Mouse (Mus musculus): Measurements from ENCODE around the gene Dennd4b.
"Not testable (repeated sequence)": the region's sequence is repeated elsewhere in the genome, so short reads cannot be mapped to it uniquely, and the experiment has no call there.

Gene Dennd4b

DNA sequence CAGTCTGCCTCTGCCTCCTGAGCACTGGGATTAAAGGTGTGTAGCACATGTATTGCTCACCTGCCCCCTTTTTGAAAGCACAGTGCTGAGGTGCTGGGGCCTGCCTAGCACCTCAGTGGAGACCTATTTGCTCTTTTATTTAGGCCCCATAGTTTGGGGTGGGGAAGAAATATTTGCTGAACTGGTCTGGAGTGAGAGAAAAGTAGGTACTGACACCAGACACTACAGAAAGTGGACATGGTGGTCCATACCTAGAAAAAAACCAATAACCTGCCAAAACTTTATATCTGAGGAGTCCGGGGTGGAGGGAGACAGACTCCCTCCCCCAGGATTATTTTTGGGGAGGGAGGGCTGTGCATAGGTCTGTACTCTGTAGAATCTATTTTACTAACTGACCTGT, 11.8 kb upstream of the Dennd4b start:
- DNase-seq (ENCODE audit: low spot score in 2 of 2) = not testable (repeated sequence)

DNA sequence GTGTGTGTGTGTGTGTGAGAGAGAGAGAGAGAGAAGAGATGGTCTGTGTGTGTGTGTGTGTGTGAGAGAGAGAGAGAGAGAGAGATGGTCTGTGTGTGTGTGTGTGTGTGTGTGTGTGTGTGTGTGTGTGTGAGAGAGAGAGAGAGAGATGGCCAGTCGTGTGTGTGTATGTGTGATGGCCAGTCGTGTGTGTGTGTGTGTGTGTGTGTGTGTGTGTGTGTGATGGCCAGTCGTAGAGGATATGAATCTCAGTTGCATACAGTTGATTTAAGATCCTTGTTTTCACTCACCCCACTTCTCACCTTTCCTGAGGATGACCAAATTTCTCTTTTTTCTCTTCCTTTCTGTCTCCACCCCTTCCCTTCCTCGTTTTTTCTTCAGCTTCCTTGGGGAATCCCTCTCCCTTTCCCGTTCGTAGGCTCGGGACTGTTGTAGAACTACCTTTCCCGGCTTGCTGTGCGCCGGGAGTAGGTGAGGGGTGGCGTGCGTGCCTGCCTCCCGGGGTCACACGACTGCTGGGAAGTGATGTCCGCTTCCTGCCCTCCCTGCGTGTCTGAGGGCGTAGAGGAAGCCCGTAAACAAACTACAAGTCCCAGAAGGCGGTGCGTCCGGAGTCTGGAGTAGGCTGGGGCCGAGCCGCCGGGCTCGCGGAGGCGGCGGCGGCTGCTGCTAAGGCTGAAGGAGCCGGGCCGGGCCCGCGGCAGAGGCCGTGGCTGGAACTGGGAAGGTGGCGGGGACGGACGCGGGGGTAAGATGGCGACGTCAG, 11.1 kb upstream of the Dennd4b start, which contains the start of gene Crtc2:
Crtc2 (plus strand) TSS at position 511 of the 766 bp plus-strand sequence.
- DNase-seq (ENCODE audit: low spot score in 2 of 2) = peak; percentile 96 to 98

GRCm38 (mm10) chr3:90254419-90255193, 10.4 kb upstream of the Dennd4b start:
- no peak for DNase-seq (ENCODE audit: low spot score in 2 of 2)

DNA sequence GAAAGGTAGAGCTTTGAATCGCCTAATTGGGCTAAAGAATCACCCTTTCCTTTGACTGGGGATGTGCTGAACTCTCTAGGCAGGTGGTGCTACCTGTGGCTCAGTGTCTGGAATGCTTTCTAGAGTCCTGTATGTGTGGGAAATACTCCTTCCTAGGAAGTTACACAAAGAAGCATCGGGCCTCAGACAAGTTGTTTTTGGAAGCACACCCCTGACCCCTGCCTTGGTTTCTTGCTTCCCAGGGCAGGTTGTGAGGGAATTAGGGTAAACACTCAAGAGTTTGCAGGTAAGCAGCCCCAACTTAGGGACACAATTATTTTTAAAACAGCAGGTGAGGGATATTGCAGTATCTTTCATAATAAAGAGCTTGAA, 9.8 kb upstream of the Dennd4b start:
- no peak for DNase-seq (ENCODE audit: low spot score in 2 of 2)

DNA sequence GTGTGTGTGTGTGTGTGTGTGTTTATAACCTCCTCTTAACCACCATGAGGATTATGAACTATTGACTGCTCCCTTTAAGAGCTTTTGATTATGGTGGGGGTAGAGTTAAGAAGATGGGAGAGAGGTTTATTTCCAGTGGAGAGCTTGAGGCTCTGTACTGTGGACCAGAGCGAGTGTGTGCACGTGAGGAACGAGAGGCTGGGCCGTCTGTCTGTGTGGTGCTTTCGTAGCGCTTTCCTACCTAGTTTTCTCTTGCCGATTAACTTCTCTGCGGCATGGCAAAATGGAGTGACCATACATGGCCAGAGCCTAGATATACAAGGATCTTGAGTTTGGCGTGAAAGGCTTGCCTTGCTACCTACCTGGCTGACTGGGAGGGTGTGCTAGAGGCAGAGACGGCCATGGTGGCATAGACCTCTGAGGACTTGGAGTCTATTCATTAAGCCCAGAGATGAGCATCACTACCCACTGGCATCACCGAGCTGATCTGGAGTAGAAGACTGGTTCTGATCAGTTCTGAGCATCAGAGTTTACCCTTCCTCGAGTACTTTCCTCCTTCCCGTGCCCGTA, 9.1 kb upstream of the Dennd4b start:
- DNase-seq (ENCODE audit: low spot score in 2 of 2) = no peak

- no peak for DNase-seq (ENCODE audit: low spot score in 2 of 2)
Measured at GRCm38 (mm10) chr3:90256731-90257530, 8.1 kb upstream of the Dennd4b start.

- DNase-seq (ENCODE audit: low spot score in 2 of 2) = no peak
Measured at GRCm38 (mm10) chr3:90258521-90258920, 6.5 kb upstream of the Dennd4b start.

- no peak for DNase-seq (ENCODE audit: low spot score in 2 of 2)
Measured at GRCm38 (mm10) chr3:90263121-90263771, 1.7 kb upstream of the Dennd4b start.

GRCm38 (mm10) chr3:90264687-90265033, 325 bp upstream of the Dennd4b start:
- DNase-seq (ENCODE audit: low spot score in 2 of 2) = no peak

GRCm38 (mm10) chr3:90265932-90266741, 1.2 kb downstream of the Dennd4b start:
- DNase-seq (ENCODE audit: low spot score in 2 of 2) = no peak

DNA sequence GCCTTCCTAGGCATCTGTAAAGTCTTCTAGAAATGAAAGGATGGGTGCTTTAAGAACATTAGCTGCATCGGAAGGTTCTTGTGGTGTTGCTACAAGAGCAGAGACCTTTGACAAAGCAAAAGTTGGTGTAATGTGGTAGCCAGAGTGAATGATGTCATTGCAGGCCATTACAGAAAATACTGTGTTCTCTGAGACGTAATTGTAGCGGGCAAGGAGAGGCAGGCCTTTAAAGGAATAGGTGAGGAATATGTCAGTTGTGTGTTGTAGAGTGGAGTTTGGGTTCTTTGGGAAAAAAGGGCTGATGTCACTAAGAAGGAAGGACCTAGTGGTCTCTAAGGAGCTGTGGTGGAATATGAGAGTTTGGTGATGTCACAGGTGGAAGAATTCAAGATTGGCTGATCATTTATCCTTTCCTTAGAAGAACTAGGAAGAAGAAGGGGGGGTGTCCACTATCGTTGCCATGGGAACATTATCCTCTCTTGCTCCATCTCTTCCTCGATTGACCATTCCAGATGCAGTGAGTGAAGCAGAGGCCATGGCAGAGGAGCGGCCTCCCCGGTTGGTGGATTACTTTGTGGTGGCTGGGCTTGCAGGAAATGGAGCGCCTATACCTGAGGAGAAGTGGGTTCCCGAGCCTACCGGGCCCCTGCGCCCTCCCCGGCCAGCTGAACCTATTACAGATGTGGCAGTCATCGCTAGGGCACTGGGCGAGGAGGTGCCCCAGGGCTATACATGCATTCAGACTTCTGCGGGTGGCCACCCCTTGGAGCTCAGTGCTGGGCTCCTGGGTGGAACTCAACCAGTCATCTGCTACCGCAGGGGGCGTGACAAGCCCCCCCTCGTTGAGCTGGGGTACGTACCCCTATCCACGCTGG, 2.2 kb downstream of the Dennd4b start:
- no peak for DNase-seq (ENCODE audit: low spot score in 2 of 2)

DNA sequence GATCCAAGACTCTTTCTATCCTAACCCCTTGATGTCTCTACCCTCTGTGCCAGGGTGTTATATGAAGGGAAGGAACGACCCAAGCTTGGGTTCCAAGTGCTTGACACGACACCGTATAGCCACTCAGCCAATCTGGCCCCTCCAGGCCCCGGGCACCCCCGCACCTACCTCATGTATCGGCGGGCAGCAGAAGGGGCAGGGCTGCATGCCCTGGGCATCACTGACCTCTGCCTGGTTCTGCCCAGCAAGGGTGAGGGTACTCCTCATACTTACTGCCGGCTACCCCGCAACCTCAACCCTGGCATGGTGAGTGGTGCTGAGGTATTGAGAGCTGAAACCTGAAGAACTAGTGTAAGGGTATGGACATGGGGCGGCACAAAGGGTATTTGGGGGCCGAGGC, 3.2 kb downstream of the Dennd4b start:
- DNase-seq (ENCODE audit: low spot score in 2 of 2) = no peak

GRCm38 (mm10) chr3:90268971-90269370, 4.0 kb downstream of the Dennd4b start:
- no peak for DNase-seq (ENCODE audit: low spot score in 2 of 2)

DNA sequence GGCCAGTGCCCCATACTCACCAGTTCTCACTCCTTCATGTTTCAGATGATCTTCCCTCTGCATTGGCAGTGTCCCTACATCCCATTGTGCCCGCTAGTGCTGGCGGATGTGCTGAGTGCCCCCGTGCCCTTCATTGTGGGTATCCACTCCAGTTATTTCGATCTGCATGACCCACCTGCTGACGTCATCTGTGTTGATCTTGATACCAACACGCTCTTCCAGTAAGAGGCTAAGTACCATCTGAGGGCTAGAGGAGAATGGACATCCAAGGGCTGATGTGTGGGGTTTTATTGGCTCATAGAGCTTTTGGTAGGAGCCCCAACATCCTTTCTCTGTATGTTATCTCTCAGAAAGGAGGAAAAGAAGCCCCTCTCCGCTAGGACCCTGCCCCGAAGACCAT, 5.8 kb downstream of the Dennd4b start:
- DNase-seq (ENCODE audit: low spot score in 2 of 2) = no peak

GRCm38 (mm10) chr3:90272170-90272569, 7.2 kb downstream of the Dennd4b start:
- DNase-seq (ENCODE audit: low spot score in 2 of 2) = no peak

DNA sequence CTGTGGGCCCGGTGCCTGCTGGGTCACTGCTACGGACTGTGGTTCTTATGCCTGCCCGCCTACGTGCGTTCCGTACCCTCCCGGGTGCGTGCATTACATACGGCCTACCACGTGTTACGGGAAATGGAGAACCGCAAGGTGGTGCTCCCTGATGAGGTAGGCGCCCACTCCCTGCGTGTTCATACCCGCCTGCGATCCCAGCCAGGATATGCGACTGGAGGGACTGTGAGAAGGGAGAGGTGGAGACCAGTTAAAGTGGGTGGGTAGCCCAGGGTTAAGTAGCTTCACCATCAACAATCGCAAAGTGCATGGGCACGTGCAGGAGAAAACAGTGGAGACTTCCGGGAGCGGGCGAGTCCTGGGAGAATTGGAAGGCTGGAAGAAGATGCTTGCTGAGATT, 8.9 kb downstream of the Dennd4b start:
- DNase-seq (ENCODE audit: low spot score in 2 of 2) = no peak

DNA sequence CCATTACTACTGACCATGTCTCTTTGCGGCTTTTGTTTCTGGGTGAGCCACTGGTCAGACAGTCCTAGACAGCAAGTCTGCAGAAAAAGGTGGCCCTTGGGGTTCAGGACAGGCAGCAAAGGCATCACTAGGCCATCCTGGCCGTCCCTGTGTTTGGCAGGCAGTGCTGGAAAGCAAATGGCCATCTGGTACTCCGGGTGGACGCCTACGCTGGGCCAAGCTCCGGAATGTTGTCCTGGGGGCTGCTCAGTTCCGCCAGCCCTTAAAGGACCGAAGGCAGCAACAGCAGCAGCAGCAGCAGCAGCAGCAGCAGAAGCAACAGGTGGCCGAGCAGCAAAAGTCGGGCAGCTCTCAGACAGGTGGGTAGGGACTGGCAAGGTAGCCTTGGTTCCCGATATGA, 10.3 kb downstream of the Dennd4b start:
- DNase-seq (ENCODE audit: low spot score in 2 of 2) = no peak

GRCm38 (mm10) chr3:90276858-90277257, 11.9 kb downstream of the Dennd4b start:
- DNase-seq (ENCODE audit: low spot score in 2 of 2) = no peak

DNA sequence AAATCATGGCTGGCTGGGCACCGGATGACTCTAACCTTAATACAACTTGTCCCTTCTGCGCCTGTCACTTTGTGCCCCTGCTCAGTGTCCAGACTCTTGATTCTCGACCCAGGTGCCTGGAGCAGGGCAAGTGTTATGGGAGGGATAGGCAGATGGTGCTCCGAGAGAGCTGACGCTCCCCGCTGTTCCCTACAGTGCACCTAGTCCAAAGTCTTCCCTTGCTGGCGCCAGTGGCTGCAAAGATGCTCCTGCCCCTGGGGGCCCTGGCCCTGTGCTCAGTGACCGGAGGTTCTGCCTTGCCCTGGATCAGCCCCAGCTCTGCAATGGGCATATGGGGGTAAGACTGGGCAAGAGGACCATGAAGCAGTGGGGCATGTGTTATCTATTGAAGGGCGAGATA, 12.8 kb downstream of the Dennd4b start:
- DNase-seq (ENCODE audit: low spot score in 2 of 2) = no peak

GRCm38 (mm10) chr3:90278211-90278610, 13.2 kb downstream of the Dennd4b start:
- DNase-seq (ENCODE audit: low spot score in 2 of 2) = no peak
